Mouse (Mus musculus): ENCODE measurements around the gene Sos2. TPM values are rescaled to one million over a fixed set of nuclear protein-coding genes. Genes with fewer than 3 reads are reported as not detected.
A peak's percentile ranks its signal among the peaks of the same experiment; 100 is the strongest.

The Sos2 gene
- total and polyA plus RNA-seq, 3 experiments = 9.8 to 17.8 TPM; not detected in 1

DNA sequence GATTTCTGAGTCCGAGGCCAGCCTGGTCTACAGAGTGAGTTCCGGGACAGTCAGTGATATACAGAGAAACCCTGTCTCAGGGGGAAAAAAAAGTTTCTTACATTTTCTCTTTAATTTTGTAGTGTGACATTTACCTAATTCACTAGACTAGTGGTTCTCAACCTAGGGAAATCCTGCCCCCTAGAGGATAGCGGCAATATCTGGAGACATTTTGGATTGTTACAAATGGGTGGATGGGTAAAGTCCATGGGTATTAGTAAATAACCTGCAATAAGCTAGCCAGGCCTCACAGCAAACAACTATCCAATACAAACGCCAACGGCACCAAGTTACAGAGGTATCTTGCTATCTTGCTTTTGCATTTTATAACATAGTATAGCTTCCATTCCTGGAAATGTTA is 15.1 kb upstream of the Sos2 start:
- Histone ChIP-seq H3K79me2 (ENCODE audit: control insufficient read depth, insufficient read depth, low read length, poor library complexity) (no peaks in the 10 kb centered on the region), H3K27ac (ENCODE audit: control insufficient read depth, low read depth, low read length) (no peak overlapping the region), H3K9me3 (replicated peaks; ENCODE audit: insufficient read depth, low read length) (no peaks in the 10 kb centered on the region), H3K27me3 (ENCODE audit: control insufficient read depth in 1 of 2, insufficient read depth in 2 of 2, low read length in 2 of 2) (no peaks in the 10 kb centered on the region), H3K4me3 (ENCODE audit: control insufficient read depth in 1 of 2, insufficient read depth in 1 of 2, low read depth in 2 of 2, low read length in 2 of 2) (no peak overlapping the region), H3K36me3 (ENCODE audit: control insufficient read depth in 1 of 2, insufficient read depth in 2 of 2, low read length in 2 of 2) (no peaks in the 10 kb centered on the region; a peak in 1 of 4 replicates), H3K4me1 (ENCODE audit: control insufficient read depth in 1 of 2, insufficient read depth in 2 of 2, low read length in 2 of 2) (no peaks in the 10 kb centered on the region), H3K9ac (ENCODE audit: control insufficient read depth, low read depth, low read length, poor library complexity, severe bottlenecking) (no peak overlapping the region)
- DNase-seq (ENCODE audit: low read depth, low spot score) = peak; percentile 73
- no peak for TF ChIP-seq EP300 (IDR thresholded peaks at IDR 0.05; ENCODE audit: low read depth in 1 of 2, low read length in 2 of 2)
- TF ChIP-seq TAL1 (IDR thresholded peaks at IDR 0.05; ENCODE audit: low read length) = no peak
- TF ChIP-seq ZNF384 (IDR thresholded peaks at IDR 0.05; ENCODE audit: low read depth, low read length) = no peak
- TF ChIP-seq BHLHE40 (IDR thresholded peaks at IDR 0.05; ENCODE audit: borderline replicate concordance, low read depth, low read length) = no peak
- TF ChIP-seq POLR2AphosphoS2 (IDR thresholded peaks at IDR 0.05; ENCODE audit: low read length) = no peak
- TF ChIP-seq SMC3 (IDR thresholded peaks at IDR 0.05; ENCODE audit: low read depth, low read length) = peak; percentile 65
- no peak for TF ChIP-seq MAFK (IDR thresholded peaks at IDR 0.05; ENCODE audit: borderline replicate concordance, low read depth, low read length)
- TF ChIP-seq MEF2A (IDR thresholded peaks at IDR 0.05; ENCODE audit: extremely low read depth, insufficient replicate concordance, low read depth, low read length, poor library complexity, severe bottlenecking) = no peak
- TF ChIP-seq ETS1 (IDR thresholded peaks at IDR 0.05; ENCODE audit: low read depth, low read length) = no peak
- no peak for TF ChIP-seq MAZ (IDR thresholded peaks at IDR 0.05; ENCODE audit: low read depth, low read length)
- TF ChIP-seq TCF12 (IDR thresholded peaks at IDR 0.05; ENCODE audit: low read depth, low read length) = no peak
- no peak for TF ChIP-seq MXI1 (IDR thresholded peaks at IDR 0.05; ENCODE audit: low read depth, low read length)
- TF ChIP-seq RAD21 (IDR thresholded peaks at IDR 0.05; ENCODE audit: low read depth, low read length) = peak; percentile 83
- no peak for TF ChIP-seq MAX (IDR thresholded peaks at IDR 0.05; ENCODE audit: low read length)
- TF ChIP-seq GABPA (IDR thresholded peaks at IDR 0.05; ENCODE audit: low read depth, low read length) = no peak
- peak; percentile 5 to 75 (median 62); a peak in 4 of 6 replicates for TF ChIP-seq CTCF (IDR thresholded peaks at IDR 0.05 in 2 of 3, conservative IDR thresholded peaks at IDR 0.05 in 1 of 3; ENCODE audit: control insufficient read depth in 1 of 3, insufficient read depth in 1 of 3, low read depth in 2 of 3, low read length in 3 of 3, poor library complexity in 1 of 3, severe bottlenecking in 1 of 3)
- no peak for TF ChIP-seq RCOR1 (IDR thresholded peaks at IDR 0.05; ENCODE audit: low read depth, low read length)
- peak; percentile 48 for TF ChIP-seq ZC3H11A (IDR thresholded peaks at IDR 0.05; ENCODE audit: low read depth, low read length)
- no peak for TF ChIP-seq SIN3A (IDR thresholded peaks at IDR 0.05; ENCODE audit: low read length)

- DNase-seq (ENCODE audit: low read depth, low spot score) = no peak
- Histone ChIP-seq H3K4me3 (ENCODE audit: control insufficient read depth in 1 of 2, insufficient read depth in 1 of 2, low read depth in 2 of 2, low read length in 2 of 2) (no peak overlapping the region), H3K79me2 (ENCODE audit: control insufficient read depth, insufficient read depth, low read length, poor library complexity) (no peaks in the 10 kb centered on the region), H3K9ac (ENCODE audit: control insufficient read depth, low read depth, low read length, poor library complexity, severe bottlenecking) (no peak overlapping the region), H3K9me3 (replicated peaks; ENCODE audit: insufficient read depth, low read length) (no peaks in the 10 kb centered on the region), H3K4me1 (ENCODE audit: control insufficient read depth in 1 of 2, insufficient read depth in 2 of 2, low read length in 2 of 2) (no peaks in the 10 kb centered on the region), H3K36me3 (ENCODE audit: control insufficient read depth in 1 of 2, insufficient read depth in 2 of 2, low read length in 2 of 2) (no peaks in the 10 kb centered on the region), H3K27ac (ENCODE audit: control insufficient read depth, low read depth, low read length) (no peak overlapping the region), H3K27me3 (ENCODE audit: control insufficient read depth in 1 of 2, insufficient read depth in 2 of 2, low read length in 2 of 2) (no peaks in the 10 kb centered on the region)
- TF ChIP-seq POLR2AphosphoS2 (IDR thresholded peaks at IDR 0.05; ENCODE audit: low read length) = no peak
- no peak for TF ChIP-seq POLR2AphosphoS5 (IDR thresholded peaks at IDR 0.05; ENCODE audit: borderline replicate concordance, low read depth, low read length)
- no peak for TF ChIP-seq USF2 (IDR thresholded peaks at IDR 0.05; ENCODE audit: borderline replicate concordance in 1 of 2, insufficient read depth in 1 of 2, low read depth in 1 of 2, low read length in 2 of 2)
- no peak for TF ChIP-seq SIN3A (IDR thresholded peaks at IDR 0.05; ENCODE audit: low read length)
- TF ChIP-seq CHD1 (IDR thresholded peaks at IDR 0.05; ENCODE audit: low read depth, low read length) = no peak
- no peak for TF ChIP-seq RCOR1 (IDR thresholded peaks at IDR 0.05; ENCODE audit: low read depth, low read length)
Measured at GRCm38 (mm10) chr12:69693471-69693870, 11.8 kb upstream of the Sos2 start.
